Mouse (Mus musculus): ENCODE data around the gene Mical2. TPM values are rescaled to one million over a fixed set of nuclear protein-coding genes. Genes with fewer than 3 reads are reported as not detected.
A peak's percentile ranks its signal among the peaks of the same experiment; 100 is the strongest.

Gene Mical2
- polyA plus RNA-seq, 1 experiment from 2014 or later = 0.96 TPM

- Histone ChIP-seq H3K27ac (no peak overlapping the region), H3K36me3 (no peaks in the 10 kb centered on the region), H3K4me1 (peaks cover 15% of the 10 kb centered on the region), H3K4me3 (no peak overlapping the region), H3K9me3 (replicated peaks) (no peaks in the 10 kb centered on the region), H3K27me3 (ENCODE audit: low read depth, poor library complexity, severe bottlenecking) (no peaks in the 10 kb centered on the region)
- no peak for DNase-seq (ENCODE audit: low spot score)
- WGBS = 59% methylated on average over 3 of the region's 3 CpGs
Observed at GRCm38 (mm10) chr7:112255248-112255866, 29.7 kb downstream of the Mical2 start.

GRCm38 (mm10) chr7:112258338-112258903 is 32.8 kb downstream of the Mical2 start:
- H3K27ac ChIP-seq = no peak overlapping the region
- WGBS = 71% methylated on average over 4 of the region's 4 CpGs
- H3K4me1 ChIP-seq = no peaks in the 10 kb centered on the region

GRCm38 (mm10) chr7:112259286-112259685 is 33.6 kb downstream of the Mical2 start:
- H3K27ac ChIP-seq = no peak overlapping the region
- H3K9me3 ChIP-seq (replicated peaks) = no peaks in the 10 kb centered on the region
- no peaks in the 10 kb centered on the region for H3K36me3 ChIP-seq
- no peaks in the 10 kb centered on the region for H3K27me3 ChIP-seq (ENCODE audit: low read depth, poor library complexity, severe bottlenecking)
- no peaks in the 10 kb centered on the region for H3K4me1 ChIP-seq
- no peak for DNase-seq (ENCODE audit: low spot score)
- 87% methylated on average over 4 of the region's 4 CpGs for WGBS
- no peak overlapping the region for H3K4me3 ChIP-seq

More at GRCm38 (mm10) chr7:112258338-112258903, 32.8 kb downstream of the Mical2 start:
- Histone ChIP-seq H3K27me3 (ENCODE audit: low read depth, poor library complexity, severe bottlenecking) (no peaks in the 10 kb centered on the region), H3K36me3 (no peaks in the 10 kb centered on the region), H3K9me3 (replicated peaks) (no peaks in the 10 kb centered on the region), H3K4me3 (no peak overlapping the region)
- DNase-seq (ENCODE audit: low spot score) = no peak

GRCm38 (mm10) chr7:112261121-112261520 is 35.5 kb downstream of the Mical2 start:
- Histone ChIP-seq H3K27me3 (ENCODE audit: low read depth, poor library complexity, severe bottlenecking) (no peaks in the 10 kb centered on the region), H3K36me3 (no peaks in the 10 kb centered on the region), H3K4me3 (no peak overlapping the region), H3K4me1 (no peaks in the 10 kb centered on the region), H3K27ac (no peak overlapping the region), H3K9me3 (replicated peaks) (no peaks in the 10 kb centered on the region)
- WGBS = 91% methylated on average over 5 of the region's 5 CpGs
- no peak for DNase-seq (ENCODE audit: low spot score)

GRCm38 (mm10) chr7:112267266-112267665 is 41.6 kb downstream of the Mical2 start:
- DNase-seq (ENCODE audit: low spot score) = no peak
- H3K27me3 ChIP-seq (ENCODE audit: low read depth, poor library complexity, severe bottlenecking) = no peaks in the 10 kb centered on the region
- H3K27ac ChIP-seq = no peak overlapping the region
- peaks cover 7% of the 10 kb centered on the region; the same call in 1 of the 2 replicates for H3K4me1 ChIP-seq
- H3K36me3 ChIP-seq = no peaks in the 10 kb centered on the region
- no peak overlapping the region for H3K4me3 ChIP-seq
- H3K9me3 ChIP-seq (replicated peaks) = no peaks in the 10 kb centered on the region
- 87% methylated on average over 5 of the region's 5 CpGs for WGBS

GRCm38 (mm10) chr7:112268761-112269425 is 43.2 kb downstream of the Mical2 start:
- no peaks in the 10 kb centered on the region for H3K27me3 ChIP-seq (ENCODE audit: low read depth, poor library complexity, severe bottlenecking)
- peaks cover 22% of the 10 kb centered on the region for H3K4me1 ChIP-seq
- no peak overlapping the region for H3K4me3 ChIP-seq
- 82% methylated on average over 15 of the region's 15 CpGs for WGBS
- H3K27ac ChIP-seq = no peak overlapping the region
- no peaks in the 10 kb centered on the region for H3K9me3 ChIP-seq (replicated peaks)
- H3K36me3 ChIP-seq = no peaks in the 10 kb centered on the region
- no peak for DNase-seq (ENCODE audit: low spot score)

GRCm38 (mm10) chr7:112270870-112271269 is 45.2 kb downstream of the Mical2 start:
- no peaks in the 10 kb centered on the region for H3K36me3 ChIP-seq
- no peaks in the 10 kb centered on the region for H3K27me3 ChIP-seq (ENCODE audit: low read depth, poor library complexity, severe bottlenecking)
- H3K9me3 ChIP-seq (replicated peaks) = no peaks in the 10 kb centered on the region
- no peak for DNase-seq (ENCODE audit: low spot score)
- 89% methylated on average over 5 of the region's 5 CpGs for WGBS
- no peak overlapping the region for H3K4me3 ChIP-seq
- H3K27ac ChIP-seq = no peak overlapping the region
- H3K4me1 ChIP-seq = peaks cover 42% of the 10 kb centered on the region

- H3K4me1 ChIP-seq = peaks cover 50% of the 10 kb centered on the region
- no peaks in the 10 kb centered on the region for H3K27me3 ChIP-seq (ENCODE audit: low read depth, poor library complexity, severe bottlenecking)
- no peaks in the 10 kb centered on the region for H3K36me3 ChIP-seq
- 83% methylated on average over 3 of the region's 3 CpGs for WGBS
- no peak overlapping the region for H3K4me3 ChIP-seq
- no peak overlapping the region for H3K27ac ChIP-seq
- H3K9me3 ChIP-seq (replicated peaks) = no peaks in the 10 kb centered on the region
- no peak for DNase-seq (ENCODE audit: low spot score)
Observed at GRCm38 (mm10) chr7:112271627-112272026, 46.0 kb downstream of the Mical2 start.

- H3K36me3 ChIP-seq = no peaks in the 10 kb centered on the region
- WGBS = 84% methylated on average over 5 of the region's 5 CpGs
- no peak overlapping the region for H3K4me3 ChIP-seq
- no peak for DNase-seq (ENCODE audit: low spot score)
- H3K27me3 ChIP-seq (ENCODE audit: low read depth, poor library complexity, severe bottlenecking) = no peaks in the 10 kb centered on the region
- no peaks in the 10 kb centered on the region for H3K9me3 ChIP-seq (replicated peaks)
- H3K4me1 ChIP-seq = peaks cover 54% of the 10 kb centered on the region
- peak overlapping the region; percentile 58; the same call in 1 of the 2 replicates for H3K27ac ChIP-seq
Observed at GRCm38 (mm10) chr7:112272692-112273091, 47.0 kb downstream of the Mical2 start.

GRCm38 (mm10) chr7:112273451-112273850 is 47.8 kb downstream of the Mical2 start:
- H3K4me3 ChIP-seq = no peak overlapping the region
- peak overlapping the region; percentile 58; the same call in 1 of the 2 replicates for H3K27ac ChIP-seq
- H3K9me3 ChIP-seq (replicated peaks) = no peaks in the 10 kb centered on the region
- peaks cover 54% of the 10 kb centered on the region for H3K4me1 ChIP-seq
- DNase-seq (ENCODE audit: low spot score) = no peak
- 80% methylated on average over 6 of the region's 6 CpGs for whole genome bisulfite sequencing
- no peaks in the 10 kb centered on the region for H3K36me3 ChIP-seq
- no peaks in the 10 kb centered on the region for H3K27me3 ChIP-seq (ENCODE audit: low read depth, poor library complexity, severe bottlenecking)

- no peak overlapping the region for H3K4me3 ChIP-seq
- H3K36me3 ChIP-seq = no peaks in the 10 kb centered on the region
- WGBS = 59% methylated on average over 2 of the region's 2 CpGs
- no peaks in the 10 kb centered on the region for H3K27me3 ChIP-seq (ENCODE audit: low read depth, poor library complexity, severe bottlenecking)
- no peak overlapping the region for H3K27ac ChIP-seq
- H3K4me1 ChIP-seq = peaks cover 59% of the 10 kb centered on the region
- no peaks in the 10 kb centered on the region for H3K9me3 ChIP-seq (replicated peaks)
- DNase-seq (ENCODE audit: low spot score) = no peak
Observed at GRCm38 (mm10) chr7:112274611-112275010, 49.0 kb downstream of the Mical2 start.

- WGBS = 74% methylated on average over 3 of the region's 3 CpGs
- H3K9me3 ChIP-seq (replicated peaks) = no peaks in the 10 kb centered on the region
- H3K27me3 ChIP-seq (ENCODE audit: low read depth, poor library complexity, severe bottlenecking) = no peaks in the 10 kb centered on the region
- no peaks in the 10 kb centered on the region for H3K36me3 ChIP-seq
- no peak overlapping the region for H3K27ac ChIP-seq
- DNase-seq (ENCODE audit: low spot score) = no peak
- peaks cover 63% of the 10 kb centered on the region for H3K4me1 ChIP-seq
- H3K4me3 ChIP-seq = no peak overlapping the region
Observed at GRCm38 (mm10) chr7:112275093-112275492, 49.4 kb downstream of the Mical2 start.

- no peak for DNase-seq (ENCODE audit: low spot score)
- Histone ChIP-seq H3K4me3 (no peak overlapping the region), H3K27ac (peak overlapping the region; percentile 15; the same call in 1 of the 2 replicates), H3K4me1 (peaks cover 70% of the 10 kb centered on the region), H3K36me3 (no peaks in the 10 kb centered on the region), H3K9me3 (replicated peaks) (no peaks in the 10 kb centered on the region), H3K27me3 (ENCODE audit: low read depth, poor library complexity, severe bottlenecking) (no peaks in the 10 kb centered on the region)
- WGBS = 44% methylated on average over 2 of the region's 2 CpGs
Observed at GRCm38 (mm10) chr7:112275883-112276282, 50.2 kb downstream of the Mical2 start.
